Mouse (Mus musculus): Measurements from ENCODE around the gene Clrn3. TPM values are rescaled to one million over a fixed set of nuclear protein-coding genes. Genes with fewer than 3 reads are reported as not detected.
A peak's percentile ranks its signal among the peaks of the same experiment; 100 is the strongest.

Gene Clrn3
- polyA plus RNA-seq, 1 experiment from 2014 or later = not detected

- Histone ChIP-seq H3K4me1 (ENCODE audit: insufficient read depth, low read depth, low read length) (no peaks in the 10 kb centered on the region), H3K4me3 (ENCODE audit: low read depth, low read length) (no peak overlapping the region), H3K9ac (replicated peaks; ENCODE audit: low read depth) (no peak overlapping the region), H3K4me2 (replicated peaks; ENCODE audit: low read depth, low read length) (no peak overlapping the region), H3K36me3 (ENCODE audit: insufficient read depth, low read length) (no peaks in the 10 kb centered on the region), H3K27me3 (replicated peaks; ENCODE audit: insufficient read depth, low read length) (no peaks in the 10 kb centered on the region), H3K27ac (ENCODE audit: low read length) (no peak overlapping the region), H3K9me3 (ENCODE audit: low read length) (no peaks in the 10 kb centered on the region)
- no peak for TF ChIP-seq EP300 (IDR thresholded peaks at IDR 0.05)
- peak; percentile 70 for TF ChIP-seq CTCF (IDR thresholded peaks at IDR 0.05)
- WGBS = 46% methylated on average over 3 of the region's 3 CpGs
- ATAC-seq (no peak), DNase-seq (ENCODE audit: low spot score) (peak; percentile 33)
These were observed 63.7 kb downstream of the Clrn3 start for GRCm38 (mm10) chr7:135464689-135465259.

MicroRNAs encoded within 50 kb of the gene (microRNA counts, 519-probe panel; counts per million panel counts)
- not detected for microRNA mmu-miR-1962

Small RNA genes lying within 50 kb of the gene (microRNA-seq; reads per million reads assigned to microRNA genes)
- not detected for gene Mir1962

Other genes with a start within 250 kb of the Clrn3 start
- gene Foxi2, start 118.3 kb downstream of the Clrn3 start, polyA plus RNA-seq (2015; fragmentation: Nextera tagmentation; extraction: Ambion mirVana) = not detected in 2 replicates
- gene Ptpre, start 8.8 kb upstream of the Clrn3 start, polyA plus RNA-seq (2015; fragmentation: Nextera tagmentation; extraction: Ambion mirVana) = 8.6 and 8.7 TPM in 2 replicates
- 2.8 and 4.7 TPM in 2 replicates for gene Mki67, start 187.7 kb upstream of the Clrn3 start, polyA plus RNA-seq (2015; fragmentation: Nextera tagmentation; extraction: Ambion mirVana)

Measured in lung, postnatal 0 days (tissue).